Mouse (Mus musculus) adrenal gland, adult 18-20 months (tissue): Measurements from ENCODE around the gene Gdf3. TPM values are rescaled to one million over a fixed set of nuclear protein-coding genes. Genes with fewer than 3 reads are reported as not detected.

Experiments used
- DNase-seq, 2 experiments: peaks; one replicate each; pipeline ENCODE4 v3.0.0; 2021 to 2022; ENCODE audit warnings: low spot score in 2 of 2
- total RNA-seq, 2 experiments: library from RNA; stranded (reverse); gene quantifications; 1 replicate in 1 of 2; 2 replicates in 1 of 2; pipeline ENCODE4 v1.2.3; 2021

The Gdf3 gene
- total RNA-seq, 2 experiments from 2014 or later: not detected

DNA sequence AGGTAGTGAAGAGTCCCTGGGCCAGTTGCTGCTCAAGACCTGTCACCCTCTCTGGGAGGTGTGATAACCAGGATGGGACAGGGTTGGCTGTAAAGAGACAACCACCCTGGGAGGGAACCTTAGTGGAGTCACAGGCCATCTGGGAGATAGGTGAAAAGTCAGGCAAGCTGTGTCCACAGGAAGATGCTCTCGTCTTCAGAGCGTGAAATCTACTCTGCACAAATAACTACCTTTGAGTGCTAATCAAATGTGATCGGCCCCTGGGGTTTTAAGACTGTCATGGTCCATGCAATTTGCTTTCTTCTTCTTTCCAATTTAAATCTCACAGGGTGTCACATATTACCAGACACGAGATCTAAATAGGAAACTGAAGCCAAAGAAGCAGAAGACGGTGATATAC, 40.8 kb downstream of the Gdf3 start:
- no peak for DNase-seq

DNA sequence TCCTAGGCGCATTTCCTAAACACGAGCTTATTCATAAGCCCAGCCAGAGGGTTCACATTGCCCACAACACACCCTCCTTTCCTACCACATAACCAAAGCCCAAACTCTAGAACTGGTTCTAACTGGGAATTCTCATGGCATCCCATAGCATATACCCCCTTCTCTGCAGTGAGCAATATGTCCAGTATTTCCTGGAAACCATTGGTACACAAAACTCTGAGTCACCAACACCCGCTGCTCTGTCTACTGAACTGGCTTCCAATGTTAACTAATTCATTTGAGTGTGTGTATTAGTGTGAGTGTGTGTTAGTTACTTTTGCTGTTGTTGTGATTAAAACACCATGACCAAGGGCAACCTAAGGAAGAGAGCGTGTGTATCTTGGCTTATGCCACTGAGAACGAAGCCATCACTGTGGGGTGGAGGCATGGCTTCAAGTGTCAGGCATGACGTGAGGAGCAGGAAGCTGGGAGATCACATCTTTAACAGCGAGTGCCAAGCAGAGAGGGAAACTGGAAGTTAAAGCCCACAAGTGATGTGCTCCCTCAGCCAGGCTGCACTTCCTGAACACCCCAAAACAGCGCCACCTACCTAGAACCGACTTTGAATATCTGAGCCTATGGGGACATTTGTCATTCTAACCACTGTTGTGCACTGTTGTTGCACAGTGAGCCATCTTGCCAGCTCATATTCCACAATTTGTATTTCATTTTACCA, 44.7 kb downstream of the Gdf3 start:
- no peak for DNase-seq

GRCm38 (mm10) chr6:122562463-122562862, 47.4 kb downstream of the Gdf3 start:
- DNase-seq: peak; percentile 46 to 49

GRCm38 (mm10) chr6:122561005-122561404, 48.9 kb downstream of the Gdf3 start:
- no peak for DNase-seq

DNA sequence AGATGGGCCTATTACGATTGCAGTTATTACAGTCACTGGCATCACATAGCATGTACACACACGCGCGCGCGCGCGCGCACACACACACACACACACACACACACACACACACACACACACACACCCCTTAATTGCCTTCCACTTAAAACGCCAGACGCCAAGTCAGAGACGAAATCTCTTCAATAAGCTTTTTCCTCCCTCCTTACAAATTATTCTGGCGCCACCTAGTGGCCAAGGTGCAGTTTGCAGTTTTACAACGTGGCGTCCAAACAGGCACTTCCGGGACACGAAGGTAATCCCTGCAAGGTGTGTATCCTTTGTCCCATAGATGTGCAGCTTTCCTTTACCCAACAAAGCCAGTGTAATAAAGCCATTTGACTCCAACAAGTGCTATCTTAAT, 49.5 kb downstream of the Gdf3 start:
- DNase-seq: peak; percentile 61 to 72

DNA sequence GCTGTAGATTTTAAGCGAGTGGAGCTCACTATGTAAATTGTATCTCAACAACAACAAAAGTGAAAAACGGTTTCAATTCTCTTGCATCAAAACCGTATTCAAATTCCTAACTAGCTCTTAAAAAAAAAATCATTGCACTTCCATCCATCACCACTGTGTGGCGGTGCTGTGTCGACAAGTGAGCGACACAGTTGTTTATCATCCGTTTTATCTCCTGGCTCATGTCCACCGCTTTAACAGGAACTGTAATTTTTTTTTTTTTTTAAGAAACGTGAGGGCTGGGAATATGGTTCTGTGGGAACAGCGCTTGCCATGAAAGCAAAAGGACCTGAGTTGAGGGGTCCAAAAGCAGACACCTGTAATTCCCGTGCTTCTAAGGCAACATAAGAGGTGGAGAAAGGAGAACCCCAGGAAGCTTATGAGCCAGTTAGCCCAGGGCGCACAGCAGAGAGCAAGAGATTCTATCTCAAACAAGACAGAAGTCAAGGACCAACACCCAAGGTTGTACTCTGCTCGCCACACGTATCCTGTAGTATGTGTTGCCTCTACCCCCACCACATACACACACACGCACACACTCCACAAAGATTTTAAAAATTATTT, 52.8 kb downstream of the Gdf3 start:
- peak; percentile 58 to 61 for DNase-seq

Other genes starting within 250 kb of the Gdf3 start
- under 1 TPM in 1 of 2 experiments, not detected in 1; 0.58 TPM for gene Rimklb, start 111.3 kb downstream of the Gdf3 start, total RNA-seq
- gene Mfap5, start 104.2 kb downstream of the Gdf3 start, total RNA-seq: 10 to 100 TPM in 1 of 2 experiments, 1 to 10 TPM in 1; 8.4 to 33.6 TPM
- not detected for gene Aicda, start 56.3 kb downstream of the Gdf3 start, total RNA-seq
- 10 to 100 TPM in 1 of 2 experiments, 1 to 10 TPM in 1; 9.6 to 17.0 TPM for gene Apobec1, start 7.6 kb downstream of the Gdf3 start, total RNA-seq
- gene Dppa3, start 16.3 kb upstream of the Gdf3 start, total RNA-seq: not detected
- not detected for gene Nanog, start 97.4 kb upstream of the Gdf3 start, total RNA-seq
- gene Slc2a3, start 191.6 kb upstream of the Gdf3 start, total RNA-seq: 10 to 100 TPM in 1 of 2 experiments, 1 to 10 TPM in 1; 8.1 to 10.3 TPM
- gene Foxj2, start 209.8 kb upstream of the Gdf3 start, total RNA-seq: 10 to 100 TPM; 17.1 TPM
- gene C3ar1, start 246.1 kb upstream of the Gdf3 start, total RNA-seq: 1 to 10 TPM; 2.4 to 5.5 TPM